9 mouse cellular contexts compared by ENCODE assay signal in genomic region chr11:54343703-54344102, GRCm38 (mm10). TPM values are rescaled to one million over a fixed set of nuclear protein-coding genes. Genes with fewer than 3 reads are reported as not detected.
DNase-seq lines count a peak whose midpoint lies in the region; ATAC-seq and TF ChIP-seq lines count a peak whose summit lies in the region.
"Had no signal": no experiment of that assay in that cellular context is flagged by ENCODE, and none has a peak within 500 bp of the region (broad histone marks: within the 10 kb centered on the region; RNA-seq: fewer than 3 reads in every experiment).

No protein-coding gene starts in this region.

- H3K9me3 ChIP-seq in hindbrain, embryonic 11.5 days (ENCODE audit: control insufficient read depth, low read length): no peaks in the 10 kb centered on the region
- no peaks in the 10 kb centered on the region for H3K9me3 ChIP-seq in hindbrain, embryonic 12.5 days (replicated peaks)
- H3K9me3 ChIP-seq in embryonic facial prominence, embryonic 10.5 days: no peaks in the 10 kb centered on the region
- no peaks in the 10 kb centered on the region for H3K9me3 ChIP-seq in stomach, postnatal 0 days (ENCODE audit: control insufficient read depth, low read length)
- H3K9me3 ChIP-seq: midbrain, embryonic 12.5 days had no signal

- no peak for TF ChIP-seq EP300 in stomach, postnatal 0 days (optimal IDR thresholded peaks at IDR 0.05)

- no peaks in the 10 kb centered on the region for H3K27me3 ChIP-seq in hindbrain, embryonic 11.5 days (ENCODE audit: control insufficient read depth, insufficient read depth, low read length)
- H3K27me3 ChIP-seq in hindbrain, embryonic 12.5 days: no peaks in the 10 kb centered on the region
- H3K27me3 ChIP-seq in embryonic facial prominence, embryonic 10.5 days (replicated peaks; ENCODE audit: low read depth, poor library complexity, severe bottlenecking): no peaks in the 10 kb centered on the region
- no peaks in the 10 kb centered on the region for H3K27me3 ChIP-seq in stomach, postnatal 0 days (ENCODE audit: control insufficient read depth, insufficient read depth, low read length)
- H3K27me3 ChIP-seq: midbrain, embryonic 12.5 days had no signal

- H3K4me2 ChIP-seq in hindbrain, embryonic 11.5 days (replicated peaks; ENCODE audit: low read depth, low read length): no peak overlapping the region
- H3K4me2 ChIP-seq in hindbrain, embryonic 12.5 days (replicated peaks): no peak overlapping the region
- H3K4me2 ChIP-seq in stomach, postnatal 0 days (replicated peaks; ENCODE audit: low read depth): no peak overlapping the region
- H3K4me2 ChIP-seq: midbrain, embryonic 12.5 days had no signal

- H3K27ac ChIP-seq in hindbrain, embryonic 11.5 days (ENCODE audit: low read depth, low read length): no peak overlapping the region
- H3K27ac ChIP-seq in hindbrain, embryonic 12.5 days: no peak overlapping the region
- no peak overlapping the region for H3K27ac ChIP-seq in embryonic facial prominence, embryonic 10.5 days (replicated peaks)
- H3K27ac ChIP-seq in stomach, postnatal 0 days (replicated peaks): no peak overlapping the region
- H3K27ac ChIP-seq: midbrain, embryonic 12.5 days had no signal

- TF ChIP-seq CTCF in stomach, postnatal 0 days (IDR thresholded peaks at IDR 0.05; ENCODE audit: low read depth): no peak

- WGBS in hindbrain, embryonic 11.5 days: 52% methylated on average over 4 of the region's 4 CpGs
- 57% methylated on average over 4 of the region's 4 CpGs for WGBS in hindbrain, embryonic 12.5 days
- 51% methylated on average over 4 of the region's 4 CpGs for WGBS in embryonic facial prominence, embryonic 10.5 days
- 33% methylated on average over 4 of the region's 4 CpGs for WGBS in stomach, postnatal 0 days

- H3K9ac ChIP-seq in hindbrain, embryonic 11.5 days (ENCODE audit: low read depth, low read length): no peak overlapping the region
- H3K9ac ChIP-seq in hindbrain, embryonic 12.5 days: no peak overlapping the region
- no peak overlapping the region for H3K9ac ChIP-seq in stomach, postnatal 0 days (ENCODE audit: low read length)
- H3K9ac ChIP-seq: midbrain, embryonic 12.5 days had no signal

- ATAC-seq in hindbrain, embryonic 11.5 days (ENCODE audit: low FRiP score): no peak
- ATAC-seq in hindbrain, embryonic 12.5 days (ENCODE audit: low FRiP score): no peak
- ATAC-seq in stomach, postnatal 0 days (ENCODE audit: low FRiP score, low TSS enrichment): no peak
- no peak for ATAC-seq in frontal cortex, adult (ENCODE audit: low TSS enrichment)
- no peak for ATAC-seq in activated CD4-positive, CD25-positive, alpha-beta regulatory T cell, adult 4 months

- DNase-seq in hindbrain, embryonic 11.5 days (ENCODE audit: low spot score): peak; percentile 39
- peak; percentile 58 for DNase-seq in thymus, postnatal 4 days
- DNase-seq in thymus, postnatal 36 days: no peak
- peak; percentile 68 for DNase-seq in embryonic facial prominence, embryonic 10.5 days (ENCODE audit: low spot score)
- DNase-seq in stomach, postnatal 0 days (ENCODE audit: low spot score): peak; percentile 47

- no peaks in the 10 kb centered on the region for H3K4me1 ChIP-seq in hindbrain, embryonic 11.5 days (replicated peaks; ENCODE audit: control insufficient read depth, insufficient read depth, low read length)
- no peaks in the 10 kb centered on the region for H3K4me1 ChIP-seq in hindbrain, embryonic 12.5 days
- no peaks in the 10 kb centered on the region for H3K4me1 ChIP-seq in embryonic facial prominence, embryonic 10.5 days
- H3K4me1 ChIP-seq in stomach, postnatal 0 days (replicated peaks; ENCODE audit: control insufficient read depth, insufficient read depth): no peaks in the 10 kb centered on the region
- H3K4me1 ChIP-seq: midbrain, embryonic 12.5 days had no signal

- H3K4me3 ChIP-seq in hindbrain, embryonic 11.5 days (ENCODE audit: low read depth, low read length): no peak overlapping the region
- H3K4me3 ChIP-seq in hindbrain, embryonic 12.5 days: no peak overlapping the region
- no peak overlapping the region for H3K4me3 ChIP-seq in embryonic facial prominence, embryonic 10.5 days
- H3K4me3 ChIP-seq in stomach, postnatal 0 days (ENCODE audit: low read depth, low read length): no peak overlapping the region
- H3K4me3 ChIP-seq: midbrain, embryonic 12.5 days had no signal

- H3K36me3 ChIP-seq in hindbrain, embryonic 11.5 days (ENCODE audit: control insufficient read depth, insufficient read depth, low read length): peaks cover 2% of the 10 kb centered on the region; the same call in 1 of the 2 replicates
- H3K36me3 ChIP-seq in hindbrain, embryonic 12.5 days: peaks cover 55% of the 10 kb centered on the region
- no peaks in the 10 kb centered on the region for H3K36me3 ChIP-seq in embryonic facial prominence, embryonic 10.5 days (replicated peaks)
- no peaks in the 10 kb centered on the region for H3K36me3 ChIP-seq in stomach, postnatal 0 days (ENCODE audit: control insufficient read depth, insufficient read depth, low read length)

RNA-seq across cellular contexts. Expression of gene Meikin, which starts 26.7 kb away (rescaled TPM):
- polyA plus RNA-seq in hindbrain, embryonic 11.5 days (2014; fragmentation: Nextera tagmentation; extraction: Ambion mirVana): not detected in 2 replicates
- polyA plus RNA-seq in hindbrain, embryonic 12.5 days (2016; fragmentation: Nextera tagmentation; extraction: Ambion mirVana): not detected in 2 replicates
- polyA plus RNA-seq in embryonic facial prominence, embryonic 10.5 days (2016; fragmentation: Nextera tagmentation; extraction: Ambion mirVana): not detected in 2 replicates
- 0.06 TPM in 1 of 2 replicates, not detected in the other for polyA plus RNA-seq in stomach, postnatal 0 days (2015; fragmentation: Nextera tagmentation; extraction: Ambion mirVana)
- polyA plus RNA-seq in activated CD4-positive, CD25-positive, alpha-beta regulatory T cell, adult 4 months (2017; shearing (Covaris generic)): not detected
- polyA plus RNA-seq: midbrain, embryonic 12.5 days had no signal

RNA-seq across cellular contexts. Expression of gene Acsl6, which starts 40.1 kb away (rescaled TPM):
- polyA plus RNA-seq in hindbrain, embryonic 11.5 days (2014; fragmentation: Nextera tagmentation; extraction: Ambion mirVana): 15.6 and 16.8 TPM in 2 replicates
- polyA plus RNA-seq in hindbrain, embryonic 12.5 days (2016; fragmentation: Nextera tagmentation; extraction: Ambion mirVana): 23.4 and 30.0 TPM in 2 replicates
- 4.0 and 5.2 TPM in 2 replicates for polyA plus RNA-seq in embryonic facial prominence, embryonic 10.5 days (2016; fragmentation: Nextera tagmentation; extraction: Ambion mirVana)
- polyA plus RNA-seq in stomach, postnatal 0 days (2015; fragmentation: Nextera tagmentation; extraction: Ambion mirVana): 1.1 and 1.3 TPM in 2 replicates
- polyA plus RNA-seq in activated CD4-positive, CD25-positive, alpha-beta regulatory T cell, adult 4 months (2017; shearing (Covaris generic)): not detected

Comparison
In these comparisons a context has a peak if more than half of its experiments do, and no peak if none do; other contexts are left out.
1. DNase-seq: peak in hindbrain, embryonic 11.5 days (single experiment), thymus, postnatal 4 days (single experiment), embryonic facial prominence, embryonic 10.5 days (single experiment) and stomach, postnatal 0 days (single experiment); none in thymus, postnatal 36 days (0 of 2).